Mouse (Mus musculus) lung, embryonic 15.5 days (tissue): ENCODE measurements at regions not wholly inside any gene's neighbourhood (a gene's known extent, or its start where the extent isn't known, plus 50 kb on each side); places are given as distances from the start of the nearest gene placed in this dataset.
A peak's percentile ranks its signal among the peaks of the same experiment; 100 is the strongest.

Experiments
- ATAC-seq: fragments of 200-750 bp; cut with Nextera tagmentation; 2 replicates; pipeline ENCODE4 v1.8.0; 2017; ENCODE audit warnings: moderate number of reproducible peaks, borderline replicate concordance; ENCODE audit not compliant: low FRiP score, low TSS enrichment; ENCODE audit errors: extremely low read depth
- H3K27ac ChIP-seq: fragments of 300-500 bp; sonication (generic); 2 replicates; pipeline ENCODE4 v1.5.1; 2015; ENCODE audit warnings: moderate library complexity, mild to moderate bottlenecking, inconsistent platforms
- H3K27me3 ChIP-seq: fragments of 300-500 bp; sonication (generic); 2 replicates; pipeline ENCODE4 v1.6.1; 2015; ENCODE audit warnings: inconsistent platforms
- H3K36me3 ChIP-seq: fragments of 300-500 bp; sonication (generic); 2 replicates; pipeline ENCODE4 v1.6.1; 2015; ENCODE audit warnings: inconsistent platforms
- H3K4me1 ChIP-seq: fragments of 300-500 bp; sonication (generic); 2 replicates; pipeline ENCODE4 v1.6.1; 2015; ENCODE audit warnings: inconsistent platforms
- H3K4me2 ChIP-seq: fragments of 300-500 bp; sonication (generic); 2 replicates; pipeline ENCODE4 v1.6.1; 2015; ENCODE audit warnings: inconsistent platforms, mild to moderate bottlenecking, moderate library complexity
- H3K4me3 ChIP-seq: fragments of 300-500 bp; sonication (generic); 2 replicates; pipeline ENCODE4 v1.5.1; 2015; ENCODE audit warnings: mild to moderate bottlenecking, inconsistent platforms
- H3K9ac ChIP-seq: fragments of 300-500 bp; sonication (generic); 2 replicates; pipeline ENCODE4 v1.6.1; 2015; ENCODE audit warnings: inconsistent platforms
- H3K9me3 ChIP-seq: fragments of 300-500 bp; sonication (generic); 2 replicates; pipeline ENCODE4 v1.6.1; 2016; ENCODE audit warnings: inconsistent platforms
- WGBS: fragments of 180-500 bp; shearing (Covaris S2); methylation state at CpG from one replicate; pipeline ENCODE4 v1.1.7; 2015; 5-methylcytosine and 5-hydroxymethylcytosine counted together

DNA sequence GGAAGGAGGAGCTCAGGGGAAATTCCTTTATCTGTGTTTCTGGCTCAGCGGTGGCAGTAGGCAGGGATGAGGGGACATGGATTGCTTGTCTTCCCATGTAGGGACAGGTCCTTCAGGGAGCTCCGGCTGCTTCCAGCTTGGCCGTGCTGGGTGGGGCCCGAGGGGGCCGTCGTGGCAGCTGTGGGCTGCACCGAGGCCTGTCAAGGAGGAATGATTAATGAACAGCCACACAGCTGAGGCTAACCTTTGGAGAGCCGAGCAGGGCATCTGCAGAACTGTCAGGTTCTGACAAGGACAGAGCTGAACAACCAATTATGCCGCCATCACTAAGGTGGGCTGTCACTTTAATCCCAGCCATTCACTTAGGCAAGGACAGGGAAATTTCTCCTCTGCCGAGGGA is 300.0 kb downstream of the 3100002H09Rik start:
- Histone ChIP-seq H3K4me2 (no peak overlapping the region), H3K4me1 (no peaks in the 10 kb centered on the region), H3K9ac (no peak overlapping the region), H3K36me3 (no peaks in the 10 kb centered on the region), H3K27ac (no peak overlapping the region), H3K27me3 (no peaks in the 10 kb centered on the region), H3K9me3 (no peaks in the 10 kb centered on the region), H3K4me3 (no peak overlapping the region)
- no peak for ATAC-seq
- 3% methylated on average over 10 of the region's 10 CpGs for WGBS

DNA sequence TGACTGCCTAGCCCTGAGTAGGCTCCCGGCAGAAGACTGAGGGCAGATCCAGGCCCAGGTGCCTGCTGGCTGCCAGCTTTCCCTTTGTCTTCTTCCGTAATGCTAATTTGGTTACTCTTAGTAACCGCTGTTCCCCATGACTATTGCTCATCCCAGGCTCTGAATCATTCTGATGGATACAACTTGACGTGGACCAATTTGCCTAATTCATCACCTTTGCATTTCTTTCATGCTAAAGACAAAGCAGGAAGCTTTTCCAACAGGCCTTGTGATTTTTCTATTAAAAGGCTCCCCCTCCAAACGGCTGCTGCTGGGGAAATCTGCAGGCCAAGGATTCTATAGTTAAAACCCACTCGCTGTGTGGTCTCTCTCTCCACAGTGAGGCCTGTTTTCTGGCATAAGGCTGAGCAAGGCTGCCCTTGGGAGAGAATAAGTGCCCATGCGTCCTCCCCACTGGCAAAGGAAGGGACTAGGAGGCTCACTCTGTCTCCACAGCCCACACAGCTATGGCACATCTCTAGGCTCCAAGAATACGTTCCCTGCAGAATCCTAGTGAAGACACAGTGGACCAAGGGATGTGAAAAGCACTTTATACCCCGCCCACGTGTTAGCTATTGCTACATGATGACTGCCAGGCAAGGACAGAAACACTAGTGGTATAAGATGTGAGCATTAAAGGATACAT is 304.6 kb downstream of the 3100002H09Rik start:
- no peak for ATAC-seq
- WGBS: 73% methylated on average over 10 of the region's 10 CpGs
- Histone ChIP-seq H3K9me3 (no peaks in the 10 kb centered on the region), H3K4me3 (no peak overlapping the region), H3K36me3 (no peaks in the 10 kb centered on the region), H3K27ac (no peak overlapping the region), H3K27me3 (no peaks in the 10 kb centered on the region), H3K4me2 (no peak overlapping the region), H3K4me1 (no peaks in the 10 kb centered on the region), H3K9ac (no peak overlapping the region)

DNA sequence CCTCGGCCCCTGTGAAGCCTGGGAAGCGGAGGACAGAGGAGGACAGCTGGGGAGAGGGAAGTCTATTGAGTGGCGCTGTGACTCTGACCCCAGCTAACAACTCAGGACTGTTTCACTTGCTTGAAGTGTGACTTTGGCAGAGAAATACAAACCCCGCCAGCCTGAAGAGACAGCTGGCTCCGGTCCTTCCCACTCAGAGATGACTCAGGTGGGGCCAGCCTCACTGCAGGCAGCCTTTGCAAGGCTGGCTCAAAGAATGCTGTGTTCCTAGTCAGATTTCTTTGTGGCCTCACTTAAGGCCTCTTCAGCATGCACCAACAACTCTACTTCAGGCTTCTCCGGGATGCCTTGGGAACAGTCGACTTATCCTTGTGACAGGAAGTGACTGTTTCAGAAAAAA is 307.7 kb downstream of the 3100002H09Rik start:
- Histone ChIP-seq H3K27ac (no peak overlapping the region), H3K4me2 (no peak overlapping the region), H3K9me3 (no peaks in the 10 kb centered on the region), H3K4me3 (no peak overlapping the region), H3K4me1 (no peaks in the 10 kb centered on the region), H3K9ac (no peak overlapping the region), H3K27me3 (no peaks in the 10 kb centered on the region), H3K36me3 (no peaks in the 10 kb centered on the region)
- ATAC-seq: no peak
- 30% methylated on average over 7 of the region's 7 CpGs for WGBS

DNA sequence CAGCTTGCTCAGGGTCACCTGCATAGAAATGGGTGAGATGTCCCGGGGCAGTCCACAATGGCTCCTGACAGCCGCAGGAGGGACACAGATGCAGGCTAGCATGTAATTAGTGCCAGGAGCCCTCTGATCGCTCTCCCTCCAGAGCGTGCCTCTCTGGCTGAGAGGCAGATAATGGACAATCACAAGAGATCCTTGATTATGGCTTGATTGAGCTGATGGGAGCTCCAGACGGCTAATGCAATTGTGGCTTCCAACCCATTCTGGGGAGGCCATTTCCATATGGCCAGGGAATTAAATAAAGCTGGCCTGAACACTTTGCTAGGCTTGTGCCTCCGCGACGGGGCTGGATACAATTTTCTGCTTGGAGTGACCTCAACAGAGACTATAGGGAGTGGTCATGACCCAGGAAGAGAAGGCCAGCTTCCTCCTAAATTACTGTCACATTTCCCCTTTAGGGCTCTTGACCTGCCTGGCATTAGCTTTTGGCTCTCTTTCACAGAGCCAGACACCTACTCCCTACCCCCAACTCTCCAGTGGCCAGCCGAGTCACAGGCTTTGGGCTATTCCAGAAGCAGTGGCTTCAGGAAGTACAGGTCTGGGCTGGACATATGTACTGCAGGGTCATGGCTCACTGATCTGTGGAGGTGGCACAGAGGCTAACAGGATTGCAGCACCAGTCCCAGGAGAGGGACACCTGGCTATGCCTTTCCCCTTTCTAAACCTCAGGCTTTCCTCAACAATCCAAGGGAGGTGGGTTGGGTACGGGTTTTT is 311.8 kb downstream of the 3100002H09Rik start:
- Histone ChIP-seq H3K4me3 (no peak overlapping the region), H3K27ac (no peak overlapping the region), H3K27me3 (no peaks in the 10 kb centered on the region), H3K4me2 (no peak overlapping the region), H3K36me3 (no peaks in the 10 kb centered on the region), H3K4me1 (no peaks in the 10 kb centered on the region), H3K9ac (no peak overlapping the region), H3K9me3 (no peaks in the 10 kb centered on the region)
- 78% methylated on average over 10 of the region's 10 CpGs for WGBS
- 0 out of 2 replicates have a peak, but pooled peaks have one; percentile 39 for ATAC-seq

DNA sequence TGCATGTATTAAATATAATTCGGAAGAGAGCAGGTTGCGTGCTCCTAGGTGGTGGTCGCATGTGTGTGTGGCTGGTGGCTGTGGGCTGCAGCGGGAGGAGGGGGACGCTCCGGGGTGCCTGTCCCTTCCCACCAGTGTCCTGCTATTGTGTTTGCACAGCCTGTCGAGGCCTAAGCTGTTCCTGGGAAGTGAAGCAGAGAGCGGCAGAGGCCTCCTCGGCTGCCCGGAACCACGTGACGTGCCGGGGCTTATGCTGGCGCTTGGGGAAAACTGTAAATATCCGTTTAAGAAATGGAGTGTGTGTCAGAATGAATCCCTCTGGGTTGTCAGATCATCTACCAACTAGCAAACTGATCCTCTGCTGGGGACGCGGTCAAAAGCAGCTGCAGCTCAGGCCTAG is 318.3 kb downstream of the 3100002H09Rik start:
- no peak overlapping the region for H3K4me2 ChIP-seq
- H3K27ac ChIP-seq: no peak overlapping the region
- 26% methylated on average over 17 of the region's 17 CpGs for WGBS
- peak; percentile 19; the same call in 1 of the 2 replicates for ATAC-seq
- H3K4me3 ChIP-seq: no peak overlapping the region
- H3K36me3 ChIP-seq: no peaks in the 10 kb centered on the region
- H3K9me3 ChIP-seq: no peaks in the 10 kb centered on the region
- no peaks in the 10 kb centered on the region for H3K27me3 ChIP-seq
- no peak overlapping the region for H3K9ac ChIP-seq
- peaks cover 4% of the 10 kb centered on the region; the same call in 1 of the 2 replicates for H3K4me1 ChIP-seq

DNA sequence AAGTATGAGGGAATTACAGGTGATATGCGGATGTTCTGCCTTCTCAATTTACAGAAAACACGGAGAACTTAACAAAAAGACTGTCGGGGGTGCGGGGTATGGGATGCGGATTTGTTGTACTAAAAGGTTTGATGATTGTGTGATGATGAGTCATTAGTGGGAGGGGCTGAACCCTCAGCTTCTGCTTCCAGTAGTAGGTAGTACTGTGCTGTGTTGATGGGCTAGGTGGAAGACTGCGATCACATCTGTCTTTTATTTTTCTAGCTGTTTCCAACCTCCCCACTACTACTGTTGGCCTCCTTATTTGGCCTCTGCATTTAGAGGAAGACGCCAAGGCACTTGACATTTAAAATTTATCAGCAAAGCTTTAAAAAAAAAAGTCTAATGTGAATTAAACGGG is 318.8 kb downstream of the 3100002H09Rik start:
- H3K4me3 ChIP-seq: no peak overlapping the region
- H3K27ac ChIP-seq: no peak overlapping the region
- H3K9me3 ChIP-seq: no peaks in the 10 kb centered on the region
- WGBS: 54% methylated on average over 8 of the region's 8 CpGs
- no peak overlapping the region for H3K9ac ChIP-seq
- H3K36me3 ChIP-seq: no peaks in the 10 kb centered on the region
- H3K4me2 ChIP-seq: no peak overlapping the region
- no peak for ATAC-seq
- peaks cover 4% of the 10 kb centered on the region; the same call in 1 of the 2 replicates for H3K4me1 ChIP-seq
- no peaks in the 10 kb centered on the region for H3K27me3 ChIP-seq

DNA sequence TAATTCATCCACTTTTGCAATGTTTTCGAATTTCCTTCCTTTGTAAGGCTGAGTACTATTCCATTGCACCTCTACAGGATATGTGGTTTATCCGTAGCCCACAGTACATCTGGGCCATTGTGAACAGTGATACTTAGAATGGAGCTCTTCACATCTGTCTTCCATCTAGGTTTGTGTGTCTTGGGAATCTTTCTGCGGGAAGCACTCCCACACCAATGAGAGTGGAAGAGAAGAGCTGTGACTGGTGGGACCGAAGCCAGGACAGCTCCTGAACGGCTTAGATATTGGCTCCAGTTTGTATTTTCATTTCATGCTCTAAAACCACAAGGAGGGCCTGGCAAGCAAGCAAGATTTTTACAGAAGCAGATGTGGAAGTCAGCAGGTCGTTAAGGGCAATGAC is 323.1 kb downstream of the 3100002H09Rik start:
- Histone ChIP-seq H3K4me1 (peaks cover 4% of the 10 kb centered on the region; the same call in 1 of the 2 replicates), H3K27me3 (no peaks in the 10 kb centered on the region)
- 71% methylated on average over 6 of the region's 6 CpGs for WGBS

DNA sequence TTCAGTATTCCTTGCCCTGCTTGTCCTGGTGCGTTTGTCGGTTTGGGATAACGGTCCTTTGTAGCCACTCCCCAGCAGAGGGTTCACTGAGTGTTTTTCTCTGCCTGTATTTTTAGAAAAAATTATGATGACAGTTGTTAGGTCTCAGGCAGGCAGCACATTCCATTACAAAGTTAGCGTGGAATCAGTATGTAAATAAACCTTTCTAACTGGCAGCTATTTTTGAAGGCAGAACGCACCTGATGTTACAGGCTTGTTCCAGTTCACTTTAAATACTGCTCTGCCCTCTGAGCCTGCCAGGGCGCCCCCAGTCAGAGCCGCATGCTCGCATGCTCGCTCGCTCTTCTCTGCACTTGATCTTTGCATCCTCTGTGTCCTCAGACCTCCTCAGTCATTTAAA is 331.9 kb downstream of the 3100002H09Rik start:
- Histone ChIP-seq H3K4me1 (peaks cover 15% of the 10 kb centered on the region), H3K27me3 (peaks cover 17% of the 10 kb centered on the region), H3K4me2 (no peak overlapping the region), H3K36me3 (no peaks in the 10 kb centered on the region), H3K9me3 (no peaks in the 10 kb centered on the region), H3K27ac (no peak overlapping the region), H3K9ac (no peak overlapping the region), H3K4me3 (no peak overlapping the region)
- 9% methylated on average over 10 of the region's 10 CpGs for WGBS
- ATAC-seq: no peak

More for the DNA sequence above, 323.1 kb downstream of the 3100002H09Rik start:
- Histone ChIP-seq H3K4me2 (no peak overlapping the region), H3K27ac (no peak overlapping the region), H3K4me3 (no peak overlapping the region), H3K9ac (no peak overlapping the region), H3K36me3 (no peaks in the 10 kb centered on the region), H3K9me3 (no peaks in the 10 kb centered on the region)
- no peak for ATAC-seq

DNA sequence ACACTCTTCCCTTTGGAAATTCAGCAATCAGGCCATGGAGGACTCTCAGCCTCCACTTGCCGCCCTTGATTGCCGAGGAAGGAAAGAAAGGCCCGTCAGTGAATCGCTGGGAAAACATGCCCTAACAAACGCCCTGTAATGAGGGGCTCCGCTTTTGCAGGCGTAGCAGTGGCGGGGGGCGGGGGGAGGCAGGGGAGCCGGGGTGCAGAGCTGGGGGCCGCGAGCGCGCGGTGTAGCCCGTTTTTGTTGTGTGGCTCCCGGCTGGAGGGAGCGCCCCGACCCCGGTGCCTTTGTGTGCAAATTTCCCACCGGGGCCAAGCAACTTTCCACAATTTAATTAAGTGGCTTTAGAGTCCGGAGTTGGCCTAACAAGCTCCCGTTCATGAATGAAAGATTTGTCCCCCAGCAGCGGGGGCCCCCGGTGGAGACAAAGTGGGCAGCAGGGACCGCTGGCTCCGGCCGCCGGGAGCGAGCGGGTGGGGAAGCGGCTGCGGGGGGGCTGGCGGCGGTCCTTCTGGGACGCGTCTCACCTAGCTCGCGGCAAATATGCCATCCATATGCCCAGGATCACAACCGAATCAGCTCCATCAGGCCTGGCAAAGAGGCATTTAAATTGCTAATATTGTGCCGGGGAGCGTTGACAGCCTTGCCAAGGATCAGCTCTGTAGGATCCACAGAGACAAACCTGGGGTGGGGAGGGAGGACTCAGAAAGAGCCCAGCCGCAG is 333.0 kb downstream of the 3100002H09Rik start:
- Histone ChIP-seq H3K9ac (peak overlapping the region; percentile 27; the same call in 1 of the 2 replicates), H3K9me3 (no peaks in the 10 kb centered on the region), H3K4me1 (peaks cover 15% of the 10 kb centered on the region), H3K36me3 (no peaks in the 10 kb centered on the region), H3K27ac (no peak overlapping the region), H3K4me3 (peak overlapping the region; percentile 38), H3K4me2 (peak overlapping the region; percentile 89), H3K27me3 (peaks cover 17% of the 10 kb centered on the region)
- WGBS: 1% methylated on average over 43 of the region's 43 CpGs
- ATAC-seq: no peak

DNA sequence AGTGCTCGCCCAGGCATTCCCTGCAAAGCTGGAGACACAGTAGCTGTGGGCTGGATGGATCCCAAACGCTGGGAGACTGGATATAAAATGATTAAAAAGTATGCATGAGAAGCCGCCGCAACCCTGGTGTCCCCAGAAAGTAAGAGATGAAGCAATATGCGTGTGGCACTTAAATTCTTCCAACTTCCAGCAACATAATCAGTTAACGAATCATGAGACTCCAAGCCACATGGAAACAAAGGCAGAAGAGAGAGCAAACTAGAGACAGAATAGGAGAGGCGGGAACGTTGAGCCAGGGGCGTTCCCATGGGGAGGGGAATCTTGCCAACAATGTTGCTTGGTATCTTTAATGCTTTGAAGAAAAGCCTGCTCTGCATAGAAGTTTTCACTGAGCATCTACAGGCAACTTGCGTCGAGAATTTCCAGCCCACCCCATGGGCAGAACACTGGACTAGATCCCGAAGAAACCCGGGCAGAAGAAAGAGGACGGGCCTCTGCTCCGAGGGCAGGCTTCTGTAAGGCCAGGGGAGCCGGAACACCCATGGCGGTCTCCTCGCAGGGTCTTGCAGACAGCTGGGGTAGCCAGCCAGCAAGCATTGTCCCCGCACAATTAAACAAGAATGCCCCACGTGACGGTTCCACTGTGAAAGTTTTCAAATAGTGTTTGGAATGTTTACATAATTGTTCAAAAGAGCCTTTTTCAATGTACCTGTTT is 333.7 kb downstream of the 3100002H09Rik start:
- ATAC-seq: no peak
- 3% methylated on average over 21 of the region's 21 CpGs for WGBS
- H3K4me2 ChIP-seq: peak overlapping the region; percentile 89

DNA sequence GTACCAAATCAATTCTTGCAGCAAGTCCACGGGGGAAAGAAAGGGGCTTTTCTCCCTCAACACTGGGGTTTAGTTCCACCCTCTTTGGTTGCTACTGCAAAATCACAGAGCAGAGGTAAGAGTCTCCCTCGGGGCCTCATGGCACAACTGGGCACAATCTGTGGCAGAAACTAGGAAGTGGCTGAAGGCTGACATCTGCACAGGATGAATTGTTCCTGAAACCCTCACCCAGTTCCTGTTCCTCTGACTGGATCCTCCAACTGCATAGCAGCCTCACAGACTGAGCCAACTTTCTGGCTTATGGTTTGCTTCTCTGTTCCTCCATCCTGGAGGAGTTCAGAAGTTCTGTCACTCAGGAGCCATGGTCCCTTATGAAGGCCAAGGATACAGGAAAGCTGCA is 338.6 kb downstream of the 3100002H09Rik start:
- H3K9me3 ChIP-seq: no peaks in the 10 kb centered on the region
- H3K36me3 ChIP-seq: no peaks in the 10 kb centered on the region

More for the DNA sequence above, 333.7 kb downstream of the 3100002H09Rik start:
- Histone ChIP-seq H3K36me3 (no peaks in the 10 kb centered on the region), H3K4me3 (peak overlapping the region; percentile 38), H3K27ac (no peak overlapping the region), H3K9me3 (no peaks in the 10 kb centered on the region), H3K9ac (peak overlapping the region; percentile 27; the same call in 1 of the 2 replicates), H3K4me1 (peaks cover 15% of the 10 kb centered on the region), H3K27me3 (peaks cover 17% of the 10 kb centered on the region)

More for the DNA sequence above, 338.6 kb downstream of the 3100002H09Rik start:
- no peak overlapping the region for H3K27ac ChIP-seq
- no peak overlapping the region for H3K4me2 ChIP-seq
- ATAC-seq: no peak
- 68% methylated on average over 2 of the region's 2 CpGs for WGBS
- H3K4me1 ChIP-seq: peaks cover 4% of the 10 kb centered on the region
- H3K9ac ChIP-seq: no peak overlapping the region
- H3K4me3 ChIP-seq: no peak overlapping the region
- no peaks in the 10 kb centered on the region for H3K27me3 ChIP-seq
